Mouse (Mus musculus): ENCODE results near the gene Tardbp. TPM values are rescaled to one million over a fixed set of nuclear protein-coding genes. Genes with fewer than 3 reads are reported as not detected.

Tardbp gene
- polyA plus RNA-seq, 1 experiment, result 797 TPM

DNA sequence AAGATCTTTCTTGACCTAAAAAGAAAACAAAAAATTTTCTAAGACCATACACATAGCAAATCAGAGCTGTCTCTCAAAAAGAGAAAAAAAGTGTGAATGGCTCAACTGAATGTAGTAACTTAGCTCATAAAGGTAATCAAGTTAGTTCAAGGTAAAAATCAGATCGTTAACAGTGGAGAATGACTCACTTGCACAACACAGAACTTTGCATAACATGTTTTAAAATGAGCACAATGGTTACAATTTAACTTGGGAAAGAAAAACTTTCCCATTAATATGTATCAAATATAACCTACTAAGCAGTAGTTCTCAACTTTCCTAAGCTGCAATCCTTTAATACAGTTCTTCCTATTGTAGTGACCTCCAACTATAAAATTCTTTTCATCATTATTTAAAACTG is 6.1 kb downstream of the Tardbp start:
- H3K27me3 ChIP-seq (ENCODE audit: control insufficient read depth, insufficient read depth, low read length, poor library complexity, severe bottlenecking), result no peaks in the 10 kb centered on the region
- H3K4me1 ChIP-seq (ENCODE audit: control insufficient read depth, insufficient read depth, low read length), result no peaks in the 10 kb centered on the region
- H3K4me3 ChIP-seq (ENCODE audit: low read depth, low read length), result no peak overlapping the region
- TF ChIP-seq POLR2A (IDR thresholded peaks at IDR 0.05; ENCODE audit: insufficient read depth, low read length) (no peak), EP300 (IDR thresholded peaks at IDR 0.05; ENCODE audit: insufficient read depth, low read depth, low read length) (no peak), CTCF (IDR thresholded peaks at IDR 0.05; ENCODE audit: low read depth, low read length) (no peak)
- no peaks in the 10 kb centered on the region for H3K9me3 ChIP-seq (replicated peaks; ENCODE audit: control insufficient read depth, insufficient read depth, low read length, poor library complexity, severe bottlenecking)
- no peak overlapping the region for H3K9ac ChIP-seq (ENCODE audit: low read depth, poor library complexity, severe bottlenecking)
- no peak overlapping the region; the same call in 1 of the 2 replicates for H3K27ac ChIP-seq (ENCODE audit: insufficient read depth, low read length)
- H3K36me3 ChIP-seq (ENCODE audit: control insufficient read depth, insufficient read depth, low read length, poor library complexity, severe bottlenecking), result peaks cover 89% of the 10 kb centered on the region

GRCm38 (mm10) chr4:148619805-148620204 is 7.0 kb downstream of the Tardbp start:
- TF ChIP-seq CTCF (IDR thresholded peaks at IDR 0.05; ENCODE audit: low read depth, low read length) (no peak), POLR2A (IDR thresholded peaks at IDR 0.05; ENCODE audit: insufficient read depth, low read length) (no peak)
- Histone ChIP-seq H3K27ac (ENCODE audit: insufficient read depth, low read length) (no peak overlapping the region), H3K36me3 (ENCODE audit: control insufficient read depth, insufficient read depth, low read length, poor library complexity, severe bottlenecking) (peaks cover 94% of the 10 kb centered on the region), H3K4me3 (ENCODE audit: low read depth, low read length) (no peak overlapping the region), H3K4me1 (ENCODE audit: control insufficient read depth, insufficient read depth, low read length) (no peaks in the 10 kb centered on the region), H3K9me3 (replicated peaks; ENCODE audit: control insufficient read depth, insufficient read depth, low read length, poor library complexity, severe bottlenecking) (no peaks in the 10 kb centered on the region), H3K27me3 (ENCODE audit: control insufficient read depth, insufficient read depth, low read length, poor library complexity, severe bottlenecking) (no peaks in the 10 kb centered on the region), H3K9ac (ENCODE audit: low read depth, poor library complexity, severe bottlenecking) (no peak overlapping the region)

DNA sequence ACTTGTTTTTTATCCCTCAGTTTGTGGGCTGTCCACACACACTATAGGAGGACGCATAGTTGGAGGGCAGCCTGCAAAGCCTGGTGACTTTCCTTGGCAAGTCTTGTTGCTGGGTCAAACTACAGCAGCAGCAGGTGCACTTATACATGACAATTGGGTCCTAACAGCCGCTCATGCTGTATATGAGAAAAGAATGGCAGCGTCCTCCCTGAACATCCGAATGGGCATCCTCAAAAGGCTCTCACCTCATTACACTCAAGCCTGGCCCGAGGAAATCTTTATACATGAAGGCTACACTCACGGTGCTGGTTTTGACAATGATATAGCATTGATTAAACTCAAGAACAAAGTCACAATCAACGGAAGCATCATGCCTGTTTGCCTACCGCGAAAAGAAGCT is 13.1 kb downstream of the Tardbp start:
- Histone ChIP-seq H3K4me1 (ENCODE audit: control insufficient read depth, insufficient read depth, low read length) (peaks cover 2% of the 10 kb centered on the region), H3K36me3 (ENCODE audit: control insufficient read depth, insufficient read depth, low read length, poor library complexity, severe bottlenecking) (peaks cover 47% of the 10 kb centered on the region), H3K27ac (ENCODE audit: insufficient read depth, low read length) (peak overlapping the region; percentile 15; the same call in 1 of the 2 replicates), H3K9ac (ENCODE audit: low read depth, poor library complexity, severe bottlenecking) (no peak overlapping the region), H3K27me3 (ENCODE audit: control insufficient read depth, insufficient read depth, low read length, poor library complexity, severe bottlenecking) (no peaks in the 10 kb centered on the region), H3K9me3 (replicated peaks; ENCODE audit: control insufficient read depth, insufficient read depth, low read length, poor library complexity, severe bottlenecking) (no peaks in the 10 kb centered on the region), H3K4me3 (ENCODE audit: low read depth, low read length) (no peak overlapping the region)
- TF ChIP-seq POLR2A (IDR thresholded peaks at IDR 0.05; ENCODE audit: insufficient read depth, low read length), result no peak
- TF ChIP-seq EP300 (IDR thresholded peaks at IDR 0.05; ENCODE audit: insufficient read depth, low read depth, low read length), result no peak
- TF ChIP-seq CTCF (IDR thresholded peaks at IDR 0.05; ENCODE audit: low read depth, low read length), result no peak

DNA sequence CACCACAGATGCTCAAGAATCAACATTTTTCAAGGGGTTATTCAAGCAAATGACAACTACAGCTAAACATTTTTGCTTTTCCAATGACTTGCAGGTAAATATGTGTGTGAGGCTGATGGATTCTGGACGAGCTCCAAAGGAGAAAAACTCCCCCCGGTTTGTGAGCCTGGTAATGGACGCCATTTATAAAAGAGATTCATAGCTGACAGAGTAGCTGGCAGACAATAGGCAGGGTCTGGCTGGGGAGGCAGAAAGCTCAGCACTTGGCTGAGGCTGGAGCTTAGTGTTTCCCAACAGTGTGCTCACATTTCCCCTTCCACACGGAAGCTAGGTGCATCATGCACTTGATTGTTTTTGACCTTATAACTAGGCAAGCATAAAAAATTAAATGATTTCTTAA is 14.3 kb downstream of the Tardbp start:
- Histone ChIP-seq H3K9me3 (replicated peaks; ENCODE audit: control insufficient read depth, insufficient read depth, low read length, poor library complexity, severe bottlenecking) (no peaks in the 10 kb centered on the region), H3K4me3 (ENCODE audit: low read depth, low read length) (no peak overlapping the region), H3K36me3 (ENCODE audit: control insufficient read depth, insufficient read depth, low read length, poor library complexity, severe bottlenecking) (peaks cover 39% of the 10 kb centered on the region), H3K27ac (ENCODE audit: insufficient read depth, low read length) (no peak overlapping the region), H3K4me1 (ENCODE audit: control insufficient read depth, insufficient read depth, low read length) (peaks cover 2% of the 10 kb centered on the region), H3K27me3 (ENCODE audit: control insufficient read depth, insufficient read depth, low read length, poor library complexity, severe bottlenecking) (no peaks in the 10 kb centered on the region), H3K9ac (ENCODE audit: low read depth, poor library complexity, severe bottlenecking) (no peak overlapping the region)
- TF ChIP-seq POLR2A (IDR thresholded peaks at IDR 0.05; ENCODE audit: insufficient read depth, low read length) (no peak), EP300 (IDR thresholded peaks at IDR 0.05; ENCODE audit: insufficient read depth, low read depth, low read length) (no peak), CTCF (IDR thresholded peaks at IDR 0.05; ENCODE audit: low read depth, low read length) (no peak)

GRCm38 (mm10) chr4:148610631-148611364 is 16.0 kb downstream of the Tardbp start:
- Histone ChIP-seq H3K27ac (ENCODE audit: insufficient read depth, low read length) (no peak overlapping the region), H3K9me3 (replicated peaks; ENCODE audit: control insufficient read depth, insufficient read depth, low read length, poor library complexity, severe bottlenecking) (no peaks in the 10 kb centered on the region), H3K27me3 (ENCODE audit: control insufficient read depth, insufficient read depth, low read length, poor library complexity, severe bottlenecking) (no peaks in the 10 kb centered on the region), H3K9ac (ENCODE audit: low read depth, poor library complexity, severe bottlenecking) (no peak overlapping the region), H3K36me3 (ENCODE audit: control insufficient read depth, insufficient read depth, low read length, poor library complexity, severe bottlenecking) (peaks cover 24% of the 10 kb centered on the region), H3K4me1 (ENCODE audit: control insufficient read depth, insufficient read depth, low read length) (peaks cover 2% of the 10 kb centered on the region), H3K4me3 (ENCODE audit: low read depth, low read length) (no peak overlapping the region)
- TF ChIP-seq EP300 (IDR thresholded peaks at IDR 0.05; ENCODE audit: insufficient read depth, low read depth, low read length) (no peak), CTCF (IDR thresholded peaks at IDR 0.05; ENCODE audit: low read depth, low read length) (no peak), POLR2A (IDR thresholded peaks at IDR 0.05; ENCODE audit: insufficient read depth, low read length) (no peak)

GRCm38 (mm10) chr4:148609805-148610204 is 17.0 kb downstream of the Tardbp start:
- H3K27ac ChIP-seq (ENCODE audit: insufficient read depth, low read length), result no peak overlapping the region
- H3K4me3 ChIP-seq (ENCODE audit: low read depth, low read length), result no peak overlapping the region
- H3K9ac ChIP-seq (ENCODE audit: low read depth, poor library complexity, severe bottlenecking), result no peak overlapping the region
- H3K4me1 ChIP-seq (ENCODE audit: control insufficient read depth, insufficient read depth, low read length), result peaks cover 2% of the 10 kb centered on the region
- no peaks in the 10 kb centered on the region for H3K27me3 ChIP-seq (ENCODE audit: control insufficient read depth, insufficient read depth, low read length, poor library complexity, severe bottlenecking)
- no peak for TF ChIP-seq POLR2A (IDR thresholded peaks at IDR 0.05; ENCODE audit: insufficient read depth, low read length)
- TF ChIP-seq CTCF (IDR thresholded peaks at IDR 0.05; ENCODE audit: low read depth, low read length), result no peak
- no peak for TF ChIP-seq EP300 (IDR thresholded peaks at IDR 0.05; ENCODE audit: insufficient read depth, low read depth, low read length)
- no peaks in the 10 kb centered on the region for H3K9me3 ChIP-seq (replicated peaks; ENCODE audit: control insufficient read depth, insufficient read depth, low read length, poor library complexity, severe bottlenecking)
- H3K36me3 ChIP-seq (ENCODE audit: control insufficient read depth, insufficient read depth, low read length, poor library complexity, severe bottlenecking), result peaks cover 14% of the 10 kb centered on the region
